Mouse (Mus musculus): ENCODE results near the gene Pnpla2.

DNA sequence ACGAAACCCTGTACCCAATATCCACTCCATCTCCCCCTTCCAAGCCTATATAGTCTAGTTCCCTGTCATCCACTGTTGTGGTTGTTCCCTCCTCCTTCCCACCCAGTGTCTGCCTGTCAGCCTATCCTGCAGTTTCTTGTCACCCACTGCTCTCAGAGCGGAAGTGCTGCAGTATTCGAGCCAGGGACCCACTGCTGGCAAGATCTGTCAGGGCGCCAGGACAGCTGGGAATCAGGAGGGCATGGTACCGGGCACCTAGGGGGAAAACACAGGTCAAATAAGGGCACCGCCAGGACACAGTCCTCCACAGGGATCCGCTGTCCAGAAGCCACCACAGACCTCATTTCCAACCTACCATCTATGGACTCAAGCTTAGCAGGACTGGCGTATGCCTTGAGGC is 44.4 kb upstream of the Pnpla2 start:
- no peak for TF ChIP-seq CTCF (IDR thresholded peaks at IDR 0.05; ENCODE audit: borderline replicate concordance, insufficient read depth, low read length)
- TF ChIP-seq POLR2A (IDR thresholded peaks at IDR 0.05; ENCODE audit: low read depth, low read length): no peak
